Mouse (Mus musculus) midbrain, embryonic 11.5 days (tissue): ENCODE results near the gene Trim5. TPM values are rescaled to one million over a fixed set of nuclear protein-coding genes. Genes with fewer than 3 reads are reported as not detected.
A peak's percentile ranks its signal among the peaks of the same experiment; 100 is the strongest.
"Not testable (repeated sequence)": the region's sequence is repeated elsewhere in the genome, so short reads cannot be mapped to it uniquely, and the experiment has no call there.

Source experiments
- ATAC-seq: fragments of 200-750 bp; cut with Nextera tagmentation; 2 replicates; pipeline ENCODE4 v1.8.0; 2017; ENCODE audit warnings: moderate TSS enrichment, moderate library complexity; ENCODE audit not compliant: low FRiP score
- DNase-seq: peaks from one replicate; pipeline ENCODE4 v3.0.0; 2015; ENCODE audit warnings: low spot score; ENCODE audit errors: missing footprints
- H3K27ac ChIP-seq: fragments of 300-500 bp; sonication (generic); 2 replicates; pipeline ENCODE4 v1.5.1; 2014; ENCODE audit warnings: low read depth, low read length
- H3K27me3 ChIP-seq: fragments of 300-500 bp; sonication (generic); 2 replicates; pipeline ENCODE4 v1.6.1; 2014; ENCODE audit warnings: mild to moderate bottlenecking, low read length, moderate library complexity, mixed read lengths; ENCODE audit not compliant: control insufficient read depth, insufficient read depth
- H3K36me3 ChIP-seq: fragments of 300-500 bp; sonication (generic); 2 replicates; pipeline ENCODE4 v1.6.1; 2014; ENCODE audit warnings: mild to moderate bottlenecking, low read length, moderate library complexity, mixed read lengths; ENCODE audit not compliant: control insufficient read depth, insufficient read depth
- H3K4me1 ChIP-seq: fragments of 300-500 bp; sonication (generic); 2 replicates; pipeline ENCODE4 v1.6.1; 2014; ENCODE audit warnings: low read length; ENCODE audit not compliant: control insufficient read depth, insufficient read depth
- H3K4me2 ChIP-seq: fragments of 300-500 bp; sonication (generic); 2 replicates; pipeline ENCODE4 v1.6.1; 2014; ENCODE audit warnings: mild to moderate bottlenecking, moderate library complexity
- H3K4me3 ChIP-seq: fragments of 300-500 bp; sonication (generic); 2 replicates; pipeline ENCODE4 v1.5.1; 2014; ENCODE audit warnings: low read depth, low read length
- H3K9ac ChIP-seq: fragments of 300-500 bp; sonication (generic); 2 replicates; pipeline ENCODE4 v1.6.1; 2014; ENCODE audit warnings: low read length
- H3K9me3 ChIP-seq: fragments of 300-500 bp; sonication (generic); 2 replicates; pipeline ENCODE4 v1.6.1; 2016; ENCODE audit warnings: low read length; ENCODE audit not compliant: control insufficient read depth
- WGBS: fragments of 180-500 bp; shearing (Covaris S2); extraction: QIAGEN DNeasy Blood & Tissue Kit; methylation state at CpG from one replicate; pipeline ENCODE4 v1.1.7; 2014; 5-methylcytosine and 5-hydroxymethylcytosine counted together
- polyA plus RNA-seq: library from polyadenylated mRNA; unstranded; fragments of >200 nt; fragmentation: Nextera tagmentation; extraction: Ambion mirVana; gene quantifications from 2 replicates; pipeline ENCODE4 v1.2.1, GENCODE M21; 2014

Gene Trim5
- polyA plus RNA-seq, 1 experiment from 2014 or later, result not detected

GRCm38 (mm10) chr7:104279361-104279760 lies 8.5 kb downstream of the Trim5 start:
- H3K4me2 ChIP-seq, H3K36me3 ChIP-seq, H3K4me3 ChIP-seq, H3K27me3 ChIP-seq, ATAC-seq, H3K4me1 ChIP-seq, H3K9me3 ChIP-seq, DNase-seq, H3K27ac ChIP-seq, H3K9ac ChIP-seq: not testable (repeated sequence)
- WGBS, result 88% methylated on average over 2 of the region's 3 CpGs

- 90% methylated on average over 3 of the region's 5 CpGs for WGBS
Measured at GRCm38 (mm10) chr7:104265335-104265734, 22.6 kb downstream of the Trim5 start.

GRCm38 (mm10) chr7:104260380-104260779 lies 27.5 kb downstream of the Trim5 start:
- H3K4me1 ChIP-seq, ATAC-seq, H3K27ac ChIP-seq, H3K36me3 ChIP-seq, H3K9ac ChIP-seq, H3K27me3 ChIP-seq, H3K4me2 ChIP-seq, H3K4me3 ChIP-seq, DNase-seq, H3K9me3 ChIP-seq: not testable (repeated sequence)
- WGBS, result 89% methylated on average over 4 of the region's 4 CpGs

More at GRCm38 (mm10) chr7:104265335-104265734, 22.6 kb downstream of the Trim5 start:
- H3K27ac ChIP-seq, ATAC-seq, H3K9ac ChIP-seq, H3K27me3 ChIP-seq, DNase-seq, H3K4me2 ChIP-seq, H3K36me3 ChIP-seq, H3K4me3 ChIP-seq, H3K4me1 ChIP-seq, H3K9me3 ChIP-seq: not testable (repeated sequence)

GRCm38 (mm10) chr7:104244287-104245181 lies 43.4 kb downstream of the Trim5 start, which contains the start of gene Trim34a:
Gene Trim34a (plus strand): TSS chr7:104244457.
- 12% methylated on average over 13 of the region's 13 CpGs for WGBS
- Histone ChIP-seq H3K4me2 (peak within 1 kb of the TSS; percentile 34), H3K4me1 (no peaks in the 10 kb centered on the region), H3K27me3 (no peaks in the 10 kb centered on the region), H3K9me3 (no peaks in the 10 kb centered on the region), H3K36me3 (no peaks in the 10 kb centered on the region), H3K9ac (peak within 1 kb of the TSS; percentile 37; the same call in 1 of the 2 replicates), H3K4me3 (peak within 1 kb of the TSS; percentile 17), H3K27ac (no peak within 1 kb of the TSS)
- DNase-seq (peak; percentile 86), ATAC-seq (peak; percentile 68)

- no peak overlapping the region for H3K9ac ChIP-seq
- no peaks in the 10 kb centered on the region for H3K4me1 ChIP-seq
- no peak overlapping the region for H3K4me3 ChIP-seq
- H3K9me3 ChIP-seq, result no peaks in the 10 kb centered on the region
- H3K36me3 ChIP-seq, result no peaks in the 10 kb centered on the region
- ATAC-seq, result no peak
- WGBS, result 81% methylated on average over 1 of the region's 1 CpGs
- no peak overlapping the region for H3K27ac ChIP-seq
- no peak for DNase-seq
- H3K4me2 ChIP-seq, result no peak overlapping the region
- no peaks in the 10 kb centered on the region for H3K27me3 ChIP-seq
Measured at GRCm38 (mm10) chr7:104243616-104244015, 44.3 kb downstream of the Trim5 start.

GRCm38 (mm10) chr7:104240857-104241256 lies 47.0 kb downstream of the Trim5 start:
- no peak overlapping the region for H3K4me3 ChIP-seq
- H3K4me2 ChIP-seq, result no peak overlapping the region
- DNase-seq (no peak), ATAC-seq (no peak)
- H3K4me1 ChIP-seq, result no peaks in the 10 kb centered on the region
- no peak overlapping the region for H3K27ac ChIP-seq
- H3K36me3 ChIP-seq, result no peaks in the 10 kb centered on the region
- no peaks in the 10 kb centered on the region for H3K9me3 ChIP-seq
- no peak overlapping the region for H3K9ac ChIP-seq
- no peaks in the 10 kb centered on the region for H3K27me3 ChIP-seq

- 34% methylated on average over 2 of the region's 2 CpGs for WGBS
- Histone ChIP-seq H3K9ac (no peak overlapping the region), H3K27me3 (no peaks in the 10 kb centered on the region), H3K4me2 (no peak overlapping the region), H3K9me3 (no peaks in the 10 kb centered on the region), H3K4me3 (no peak overlapping the region), H3K4me1 (no peaks in the 10 kb centered on the region), H3K27ac (no peak overlapping the region), H3K36me3 (no peaks in the 10 kb centered on the region)
- ATAC-seq (no peak), DNase-seq (peak; percentile 85)
Measured at GRCm38 (mm10) chr7:104231203-104231602, 56.7 kb downstream of the Trim5 start.

- H3K4me3 ChIP-seq, result peak within 1 kb of the TSS; percentile 31
- H3K27ac ChIP-seq, result no peak within 1 kb of the TSS
- H3K9ac ChIP-seq, result peak within 1 kb of the TSS; percentile 42
- 0 out of 2 replicates have a peak, but pooled peaks cover 4% of the 10 kb centered on the region for H3K4me1 ChIP-seq
- H3K9me3 ChIP-seq, result no peaks in the 10 kb centered on the region
- peak; percentile 95 for DNase-seq
- H3K27me3 ChIP-seq, result no peaks in the 10 kb centered on the region
- H3K36me3 ChIP-seq, result no peaks in the 10 kb centered on the region
- under 1% methylated on average over 37 of the region's 37 CpGs for WGBS
- ATAC-seq, result peak; percentile 88
- peak within 1 kb of the TSS; percentile 55 for H3K4me2 ChIP-seq
Measured at GRCm38 (mm10) chr7:104218701-104219569, 69.0 kb downstream of the Trim5 start, which contains the start of gene Trim6. Gene Trim6 (plus strand): TSS chr7:104218793.
